In the genomic region with DNA sequence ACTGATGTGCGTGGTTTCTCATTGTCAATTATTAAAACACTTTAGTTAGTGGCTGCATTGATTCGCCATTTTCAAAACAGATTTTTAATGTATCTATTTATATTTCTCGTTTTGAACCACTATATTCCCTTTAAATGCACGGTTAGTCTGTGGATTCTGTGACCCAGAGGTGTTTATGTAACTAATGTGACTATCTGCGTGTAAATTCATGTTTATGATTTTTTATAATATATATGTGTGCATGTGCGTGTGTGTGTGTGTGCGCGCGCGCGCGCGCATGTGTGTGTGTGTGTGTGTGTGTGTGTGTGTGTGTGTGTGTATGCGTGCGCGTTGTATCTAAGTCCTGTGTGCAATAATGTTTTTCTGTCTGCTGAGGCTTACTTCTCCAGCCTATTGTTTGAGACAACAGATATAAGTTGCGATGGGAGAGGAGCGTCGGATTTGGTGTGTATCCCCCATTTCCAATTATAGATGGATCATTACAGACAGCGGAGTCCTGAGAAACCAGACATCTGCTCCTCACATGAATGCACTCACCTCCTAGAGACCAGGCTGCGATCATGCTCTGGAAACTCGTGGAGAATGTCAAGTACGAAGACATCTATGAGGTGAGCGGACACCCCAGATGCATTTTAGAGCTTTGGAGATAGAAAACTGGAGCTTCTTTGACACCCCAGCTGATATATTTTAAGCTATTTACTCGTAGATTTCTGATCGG, we compare ENCODE assay signal across 10 mouse cellular contexts. TPM values are rescaled to one million over a fixed set of nuclear protein-coding genes. Genes with fewer than 3 reads are reported as not detected.
A peak's percentile ranks its signal among the peaks of the same experiment; 100 is the strongest.
DNase-seq lines count a peak whose midpoint lies in the region; ATAC-seq and TF ChIP-seq lines count a peak whose summit lies in the region.
"Had no signal": no experiment of that assay in that cellular context is flagged by ENCODE, and none has a peak within 500 bp of the region (broad histone marks: within the 10 kb centered on the region; RNA-seq: fewer than 3 reads in every experiment).

TSS of gene Tfap2b (plus strand) at position 274 of the 718 bp plus-strand sequence.

- ATAC-seq in heart, embryonic 13.5 days (ENCODE audit: extremely low read depth, insufficient number of reproducible peaks, low FRiP score, low TSS enrichment), result no peak
- ATAC-seq in hindbrain, embryonic 14.5 days (ENCODE audit: low FRiP score), result peak; percentile 58
- peak; percentile 46 for ATAC-seq in midbrain, embryonic 15.5 days (replicated peaks)

- peak within 1 kb of the TSS; percentile 42 for H3K4me3 ChIP-seq in heart, embryonic 13.5 days
- H3K4me3 ChIP-seq in hindbrain, embryonic 14.5 days (replicated peaks; ENCODE audit: low read length), result peak within 1 kb of the TSS; percentile 35
- peak within 1 kb of the TSS; percentile 42 for H3K4me3 ChIP-seq in midbrain, embryonic 15.5 days

- H3K9me3 ChIP-seq in heart, embryonic 13.5 days, result no peaks in the 10 kb centered on the region
- H3K9me3 ChIP-seq in hindbrain, embryonic 14.5 days (ENCODE audit: control insufficient read depth, low read length), result no peaks in the 10 kb centered on the region
- H3K9me3 ChIP-seq in midbrain, embryonic 15.5 days, result no peaks in the 10 kb centered on the region

- no peak within 1 kb of the TSS for H3K27ac ChIP-seq in heart, embryonic 13.5 days (replicated peaks)
- H3K27ac ChIP-seq in hindbrain, embryonic 14.5 days, result peak within 1 kb of the TSS; percentile 84
- peak within 1 kb of the TSS; percentile 83 for H3K27ac ChIP-seq in midbrain, embryonic 15.5 days
- H3K27ac ChIP-seq: liver, embryonic 14.5 days had no signal

- no peak for TF ChIP-seq CTCF in brain, embryonic 14.5 days (IDR thresholded peaks at IDR 0.05; ENCODE audit: borderline replicate concordance, extremely low read depth, insufficient read depth, insufficient read length)

- no peak for DNase-seq in heart, adult 9 months (ENCODE audit: low spot score in 2 of 2)
- DNase-seq in brain, embryonic 14.5 days (ENCODE audit: low read depth), result peak; percentile 75
- no peak for DNase-seq in hindbrain, embryonic 14.5 days (ENCODE audit: low spot score)
- DNase-seq in thymus, postnatal 0 days (ENCODE audit: low spot score), result no peak
- no peak for DNase-seq in thymus, postnatal 14 days
- no peak for DNase-seq in frontal cortex, postnatal 10 days (ENCODE audit: low spot score in 2 of 2)

- H3K36me3 ChIP-seq in heart, embryonic 13.5 days, result no peaks in the 10 kb centered on the region
- H3K36me3 ChIP-seq in hindbrain, embryonic 14.5 days (replicated peaks; ENCODE audit: control insufficient read depth, insufficient read depth), result no peaks in the 10 kb centered on the region
- no peaks in the 10 kb centered on the region for H3K36me3 ChIP-seq in midbrain, embryonic 15.5 days (replicated peaks)

- no peak for TF ChIP-seq POLR2A in brain, embryonic 14.5 days (IDR thresholded peaks at IDR 0.05; ENCODE audit: borderline replicate concordance, extremely low read depth, insufficient read depth, insufficient read length, poor library complexity, severe bottlenecking)

- WGBS in heart, embryonic 13.5 days, result 1% methylated on average over 26 of the region's 26 CpGs
- 2% methylated on average over 26 of the region's 26 CpGs for WGBS in hindbrain, embryonic 14.5 days
- WGBS in midbrain, embryonic 15.5 days, result under 1% methylated on average over 26 of the region's 26 CpGs

- H3K27me3 ChIP-seq in heart, embryonic 13.5 days (replicated peaks), result peaks cover 68% of the 10 kb centered on the region
- H3K27me3 ChIP-seq in hindbrain, embryonic 14.5 days (ENCODE audit: control insufficient read depth, insufficient read depth, low read length), result peaks cover 77% of the 10 kb centered on the region
- peaks cover 37% of the 10 kb centered on the region for H3K27me3 ChIP-seq in midbrain, embryonic 15.5 days (replicated peaks)
- H3K27me3 ChIP-seq: CH12.LX had no signal

- H3K4me2 ChIP-seq in heart, embryonic 13.5 days, result peak within 1 kb of the TSS; percentile 62
- peak within 1 kb of the TSS; percentile 44 for H3K4me2 ChIP-seq in hindbrain, embryonic 14.5 days (replicated peaks)
- H3K4me2 ChIP-seq in midbrain, embryonic 15.5 days, result peak within 1 kb of the TSS; percentile 24

- peaks cover 4% of the 10 kb centered on the region; the same call in 1 of the 2 replicates for H3K4me1 ChIP-seq in heart, embryonic 13.5 days
- no peaks in the 10 kb centered on the region for H3K4me1 ChIP-seq in hindbrain, embryonic 14.5 days (replicated peaks; ENCODE audit: control insufficient read depth, insufficient read depth, low read length)
- H3K4me1 ChIP-seq in midbrain, embryonic 15.5 days, result 0 out of 2 replicates have a peak, but pooled peaks cover 2% of the 10 kb centered on the region

- H3K9ac ChIP-seq in heart, embryonic 13.5 days, result 0 out of 2 replicates have a peak within 1 kb of the TSS, but pooled peaks have one; percentile 1
- peak within 1 kb of the TSS; percentile 56 for H3K9ac ChIP-seq in hindbrain, embryonic 14.5 days
- H3K9ac ChIP-seq in midbrain, embryonic 15.5 days, result peak within 1 kb of the TSS; percentile 52
- H3K9ac ChIP-seq: liver, embryonic 14.5 days had no signal

RNA-seq across cellular contexts. Expression of gene Tfap2b, which starts in this region (rescaled TPM):
- polyA plus RNA-seq in heart, embryonic 13.5 days (2015; fragmentation: Nextera tagmentation; extraction: Ambion mirVana), result 0.27 and 0.68 TPM in 2 replicates
- 71.9 and 125 TPM in 2 replicates for polyA plus RNA-seq in brain, embryonic 14.5 days (2012; rRNA removed)
- polyA plus RNA-seq in hindbrain, embryonic 14.5 days (2014; fragmentation: Nextera tagmentation; extraction: Ambion mirVana), result 42.5 and 51.2 TPM in 2 replicates
- polyA plus RNA-seq in midbrain, embryonic 15.5 days (2015; fragmentation: Nextera tagmentation; extraction: Ambion mirVana), result 239 and 264 TPM in 2 replicates
- 0.68 and 0.79 TPM in 2 replicates for polyA plus RNA-seq in thymus, postnatal 0 days (2015; fragmentation: Nextera tagmentation; extraction: Ambion mirVana)

Comparison
In these comparisons a context has a peak if more than half of its experiments do, and no peak if none do; other contexts are left out.
1. RNA of gene Tfap2b (polyA plus RNA-seq): 239 to 264 TPM in midbrain, embryonic 15.5 days, 71.9 to 125 TPM in brain, embryonic 14.5 days and 42.5 to 51.2 TPM in hindbrain, embryonic 14.5 days; 0.68 to 0.79 TPM in thymus, postnatal 0 days and 0.27 to 0.68 TPM in heart, embryonic 13.5 days; every median in the first group is over 10 times any median in the second.
2. H3K9ac ChIP-seq: peak in every context shown above with its lines; median percentile 56 in hindbrain, embryonic 14.5 days; 52 in midbrain, embryonic 15.5 days; 1 in heart, embryonic 13.5 days.
3. Peak in every context shown above with its lines, with median percentiles within 50 percentile points of each other: H3K4me2 ChIP-seq and H3K4me3 ChIP-seq.